Mouse (Mus musculus) forebrain, embryonic 11.5 days (tissue): ENCODE results near the gene Tex36. TPM values are rescaled to one million over a fixed set of nuclear protein-coding genes. Genes with fewer than 3 reads are reported as not detected.

Experiments
- ATAC-seq: fragments of 200-750 bp; cut with Nextera tagmentation; replicated peaks from 2 replicates; pipeline ENCODE4 v1.8.0; 2017; ENCODE audit warnings: moderate TSS enrichment; ENCODE audit not compliant: low FRiP score
- DNase-seq: peaks from one replicate; pipeline ENCODE4 v3.0.0-alpha.2; 2017; ENCODE audit warnings: low spot score
- H3K27ac ChIP-seq: fragments of 300-500 bp; sonication (generic); 2 replicates; pipeline ENCODE4 v1.5.1; 2014; ENCODE audit warnings: low read depth, low read length
- H3K27me3 ChIP-seq: fragments of 300-500 bp; sonication (generic); 2 replicates; pipeline ENCODE4 v1.6.1; 2014; ENCODE audit warnings: mild to moderate bottlenecking, low read length, mixed read lengths; ENCODE audit not compliant: control insufficient read depth, insufficient read depth
- H3K36me3 ChIP-seq: fragments of 300-500 bp; sonication (generic); 2 replicates; pipeline ENCODE4 v1.6.1; 2014; ENCODE audit warnings: mild to moderate bottlenecking, low read length, moderate library complexity, mixed read lengths; ENCODE audit not compliant: control insufficient read depth, insufficient read depth
- H3K4me1 ChIP-seq: fragments of 300-500 bp; sonication (generic); replicated peaks from 2 replicates; pipeline ENCODE4 v1.6.1; 2014; ENCODE audit warnings: low read length, mixed read lengths; ENCODE audit not compliant: control insufficient read depth, insufficient read depth
- H3K4me2 ChIP-seq: fragments of 300-500 bp; sonication (generic); 2 replicates; pipeline ENCODE4 v1.6.1; 2014; ENCODE audit warnings: low read depth, mild to moderate bottlenecking, low read length, moderate library complexity, mixed read lengths; ENCODE audit not compliant: severe bottlenecking
- H3K4me3 ChIP-seq: fragments of 300-500 bp; sonication (generic); 2 replicates; pipeline ENCODE4 v1.5.1; 2014; ENCODE audit warnings: low read depth, low read length
- H3K9ac ChIP-seq: fragments of 300-500 bp; sonication (generic); 2 replicates; pipeline ENCODE4 v1.6.1; 2014; ENCODE audit warnings: low read length
- H3K9me3 ChIP-seq: fragments of 300-500 bp; sonication (generic); 2 replicates; pipeline ENCODE4 v1.6.1; 2016; ENCODE audit warnings: low read length, mixed read lengths; ENCODE audit not compliant: control insufficient read depth
- WGBS: fragments of 180-500 bp; shearing (Covaris S2); extraction: QIAGEN DNeasy Blood & Tissue Kit; methylation state at CpG from one replicate; pipeline ENCODE4 v1.1.7; 2014; 5-methylcytosine and 5-hydroxymethylcytosine counted together
- polyA plus RNA-seq: library from polyadenylated mRNA; unstranded; fragments of >200 nt; fragmentation: Nextera tagmentation; extraction: Ambion mirVana; gene quantifications from 2 replicates; pipeline ENCODE4 v1.2.1, GENCODE M21; 2014

The Tex36 gene
- polyA plus RNA-seq, 1 experiment from 2014 or later: not detected

GRCm38 (mm10) chr7:133576281-133576680 lies 25.7 kb downstream of the Tex36 start:
- 61% methylated on average over 6 of the region's 6 CpGs for WGBS
- Histone ChIP-seq H3K27ac (no peak overlapping the region), H3K4me1 (no peaks in the 10 kb centered on the region), H3K9me3 (no peaks in the 10 kb centered on the region), H3K9ac (no peak overlapping the region), H3K36me3 (no peaks in the 10 kb centered on the region), H3K27me3 (no peaks in the 10 kb centered on the region), H3K4me2 (no peak overlapping the region), H3K4me3 (no peak overlapping the region)
- ATAC-seq (no peak), DNase-seq (no peak)

- no peak for ATAC-seq
- Histone ChIP-seq H3K27ac (no peak overlapping the region), H3K9me3 (no peaks in the 10 kb centered on the region), H3K36me3 (no peaks in the 10 kb centered on the region), H3K27me3 (no peaks in the 10 kb centered on the region), H3K9ac (no peak overlapping the region), H3K4me1 (no peaks in the 10 kb centered on the region), H3K4me3 (no peak overlapping the region), H3K4me2 (no peak overlapping the region)
- WGBS: 44% methylated on average over 3 of the region's 3 CpGs
- no peak for DNase-seq
Observed at GRCm38 (mm10) chr7:133571927-133572326, 30.0 kb downstream of the Tex36 start.

GRCm38 (mm10) chr7:133569194-133569880 lies 32.6 kb downstream of the Tex36 start:
- Histone ChIP-seq H3K9ac (no peak overlapping the region), H3K36me3 (no peaks in the 10 kb centered on the region), H3K4me1 (no peaks in the 10 kb centered on the region), H3K4me3 (no peak overlapping the region), H3K4me2 (no peak overlapping the region), H3K27ac (no peak overlapping the region), H3K27me3 (no peaks in the 10 kb centered on the region), H3K9me3 (no peaks in the 10 kb centered on the region)
- DNase-seq: no peak
- 94% methylated on average over 16 of the region's 16 CpGs for WGBS
- no peak for ATAC-seq

- DNase-seq: no peak
- Histone ChIP-seq H3K9me3 (no peaks in the 10 kb centered on the region), H3K27me3 (no peaks in the 10 kb centered on the region), H3K4me3 (no peak overlapping the region), H3K4me1 (no peaks in the 10 kb centered on the region), H3K4me2 (no peak overlapping the region), H3K36me3 (no peaks in the 10 kb centered on the region), H3K9ac (no peak overlapping the region), H3K27ac (no peak overlapping the region)
- WGBS: 90% methylated on average over 8 of the region's 8 CpGs
- ATAC-seq: no peak
Observed at GRCm38 (mm10) chr7:133564600-133564999, 37.4 kb downstream of the Tex36 start.

GRCm38 (mm10) chr7:133563175-133563824 lies 38.7 kb downstream of the Tex36 start:
- 68% methylated on average over 3 of the region's 3 CpGs for WGBS

GRCm38 (mm10) chr7:133555786-133556492 lies 46.0 kb downstream of the Tex36 start:
- Histone ChIP-seq H3K9ac (no peak overlapping the region), H3K36me3 (no peaks in the 10 kb centered on the region), H3K9me3 (no peaks in the 10 kb centered on the region), H3K4me2 (no peak overlapping the region), H3K27me3 (no peaks in the 10 kb centered on the region), H3K4me1 (no peaks in the 10 kb centered on the region), H3K27ac (no peak overlapping the region), H3K4me3 (no peak overlapping the region)
- ATAC-seq: no peak
- WGBS: 77% methylated on average over 8 of the region's 8 CpGs
- no peak for DNase-seq

More at GRCm38 (mm10) chr7:133563175-133563824, 38.7 kb downstream of the Tex36 start:
- no peak overlapping the region for H3K4me3 ChIP-seq
- no peak overlapping the region for H3K9ac ChIP-seq
- no peaks in the 10 kb centered on the region for H3K27me3 ChIP-seq
- H3K36me3 ChIP-seq: no peaks in the 10 kb centered on the region
- H3K4me2 ChIP-seq: no peak overlapping the region
- no peaks in the 10 kb centered on the region for H3K4me1 ChIP-seq
- no peak overlapping the region for H3K27ac ChIP-seq
- ATAC-seq (no peak), DNase-seq (no peak)
- no peaks in the 10 kb centered on the region for H3K9me3 ChIP-seq

GRCm38 (mm10) chr7:133552306-133552991 lies 49.5 kb downstream of the Tex36 start:
- Histone ChIP-seq H3K27ac (no peak overlapping the region), H3K36me3 (no peaks in the 10 kb centered on the region), H3K9ac (no peak overlapping the region), H3K4me3 (no peak overlapping the region), H3K27me3 (no peaks in the 10 kb centered on the region), H3K4me1 (no peaks in the 10 kb centered on the region), H3K9me3 (no peaks in the 10 kb centered on the region), H3K4me2 (no peak overlapping the region)
- ATAC-seq (no peak), DNase-seq (no peak)
- WGBS: 89% methylated on average over 7 of the region's 7 CpGs

GRCm38 (mm10) chr7:133551000-133551399 lies 51.0 kb downstream of the Tex36 start:
- Histone ChIP-seq H3K4me3 (no peak overlapping the region), H3K9me3 (no peaks in the 10 kb centered on the region), H3K27me3 (no peaks in the 10 kb centered on the region), H3K27ac (no peak overlapping the region), H3K4me1 (no peaks in the 10 kb centered on the region), H3K4me2 (no peak overlapping the region), H3K36me3 (no peaks in the 10 kb centered on the region), H3K9ac (no peak overlapping the region)
- ATAC-seq (no peak), DNase-seq (no peak)
- 69% methylated on average over 2 of the region's 2 CpGs for WGBS
